Mouse (Mus musculus) fat pad, adult 2 months (tissue): ENCODE results near the gene Phox2b.

ENCODE experiments used
- DNase-seq: peaks from one replicate; pipeline ENCODE4 v3.0.0-alpha.2; 2011; ENCODE audit warnings: low read depth, low spot score; ENCODE audit errors: extremely low read depth

The Phox2b gene

DNA sequence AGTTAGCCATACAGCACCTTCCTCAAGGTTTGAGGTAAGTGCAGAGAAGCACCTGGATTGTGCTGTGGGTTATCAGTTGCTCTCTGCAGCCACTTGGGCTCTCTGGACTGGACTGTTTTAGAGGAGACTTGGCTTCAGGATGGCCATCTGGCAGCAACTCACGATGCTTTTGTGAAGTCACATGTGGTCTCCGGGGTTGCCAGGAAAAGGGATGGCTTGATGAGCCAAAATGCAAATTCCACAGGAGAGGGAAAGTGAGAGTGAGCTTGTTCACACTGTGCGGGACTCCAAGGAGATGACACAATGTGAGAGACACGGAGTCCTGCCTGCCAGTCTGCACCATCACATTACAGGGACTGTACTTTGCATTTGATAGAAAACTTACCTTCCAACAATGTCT lies 7.3 kb downstream of the Phox2b start:
- DNase-seq = no peak

DNA sequence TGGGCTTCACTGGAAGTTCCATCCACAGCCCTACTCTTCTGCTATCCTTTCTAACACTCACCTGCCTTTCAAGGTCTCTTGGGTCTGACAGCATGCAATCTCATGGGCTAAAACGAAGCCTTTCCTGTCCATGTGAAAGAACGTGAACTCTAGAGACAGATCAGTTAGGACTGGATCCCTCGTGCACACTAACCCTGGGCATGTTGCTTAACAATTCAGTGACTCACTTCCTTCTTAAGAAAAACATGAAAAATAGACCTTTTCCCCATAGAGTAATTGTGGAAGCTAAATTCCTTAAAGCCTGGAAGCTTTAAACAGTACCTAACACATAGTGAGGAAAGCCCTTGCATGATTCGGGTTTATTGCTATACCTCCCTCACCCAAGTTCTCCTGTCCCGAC lies 8.2 kb downstream of the Phox2b start:
- no peak for DNase-seq

DNA sequence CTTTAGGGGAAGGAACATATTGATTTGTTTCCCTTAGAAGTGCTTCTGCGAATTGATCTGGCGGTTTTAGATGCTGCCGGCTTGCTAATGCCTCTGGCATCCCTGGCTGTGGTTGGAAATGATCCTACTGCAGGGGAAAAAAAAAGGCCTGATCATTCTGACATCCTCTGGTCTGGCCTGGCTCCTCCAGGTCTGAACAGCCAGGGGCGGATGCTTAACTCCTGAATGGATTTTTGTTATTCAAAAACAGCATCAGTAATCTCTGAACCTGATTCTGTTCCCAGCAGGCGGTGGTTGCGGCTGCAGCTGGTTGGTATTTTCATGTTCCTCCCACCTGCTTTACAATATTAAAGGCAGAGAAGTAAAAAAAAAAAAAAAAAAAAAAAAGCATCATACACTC lies 16.0 kb downstream of the Phox2b start:
- no peak for DNase-seq

DNA sequence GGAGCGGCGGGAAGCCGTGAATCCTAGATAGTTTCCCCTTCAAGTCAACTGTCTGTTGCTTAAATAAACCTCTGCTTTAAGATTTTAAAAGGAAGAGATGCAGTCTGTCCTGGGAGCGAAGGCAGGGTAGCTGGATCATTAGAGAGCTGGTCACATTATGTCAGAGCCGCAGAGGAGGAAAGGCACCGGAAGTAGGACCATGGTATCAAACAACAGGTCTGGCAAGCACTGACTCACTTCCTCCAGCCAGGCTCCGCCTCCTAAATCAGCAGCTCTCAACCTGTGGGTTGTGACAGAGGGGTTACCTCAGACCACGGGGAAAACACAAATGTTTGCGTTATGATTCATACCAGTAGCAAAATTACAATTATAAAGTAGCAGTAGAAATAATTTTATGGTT lies 35.5 kb downstream of the Phox2b start:
- no peak for DNase-seq

DNA sequence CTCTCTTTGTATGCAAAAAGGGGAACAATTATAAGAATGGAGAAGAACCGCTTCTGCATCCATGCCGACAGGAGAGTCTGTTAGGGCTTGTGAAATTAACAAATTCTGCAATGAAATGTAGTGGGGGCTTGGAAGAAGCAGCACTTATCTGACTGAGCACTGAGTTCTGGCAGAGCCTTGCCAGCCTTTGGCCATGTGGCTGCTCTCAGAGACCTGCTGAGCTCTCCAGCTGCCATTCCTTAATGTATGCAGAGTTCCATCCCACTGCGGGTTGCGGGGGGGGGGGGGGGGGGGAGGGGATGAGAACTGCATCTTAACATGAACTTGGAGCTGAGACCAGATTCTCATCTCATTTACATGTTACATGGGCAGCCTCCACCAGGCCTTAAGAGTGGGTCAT lies 38.6 kb downstream of the Phox2b start:
- DNase-seq = no peak

DNA sequence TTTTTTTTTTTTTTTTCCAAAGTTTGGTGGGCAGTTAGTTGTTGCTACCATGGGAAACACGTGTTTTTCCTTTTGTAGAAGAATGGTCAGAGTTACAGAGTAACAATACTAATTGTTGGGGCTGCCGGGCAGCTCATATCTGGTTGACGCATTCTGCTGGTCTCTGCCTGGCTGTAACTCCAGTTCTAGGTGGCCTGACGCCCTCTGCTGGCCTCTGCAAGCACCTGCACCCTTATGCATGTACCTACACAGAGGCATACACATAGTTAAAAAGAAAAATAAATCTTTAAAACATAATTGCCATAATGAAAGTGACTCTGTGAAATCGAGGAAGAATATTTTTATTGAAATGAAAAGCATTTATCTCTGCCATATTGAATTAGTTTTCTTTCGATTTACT lies 41.3 kb downstream of the Phox2b start:
- no peak for DNase-seq

DNA sequence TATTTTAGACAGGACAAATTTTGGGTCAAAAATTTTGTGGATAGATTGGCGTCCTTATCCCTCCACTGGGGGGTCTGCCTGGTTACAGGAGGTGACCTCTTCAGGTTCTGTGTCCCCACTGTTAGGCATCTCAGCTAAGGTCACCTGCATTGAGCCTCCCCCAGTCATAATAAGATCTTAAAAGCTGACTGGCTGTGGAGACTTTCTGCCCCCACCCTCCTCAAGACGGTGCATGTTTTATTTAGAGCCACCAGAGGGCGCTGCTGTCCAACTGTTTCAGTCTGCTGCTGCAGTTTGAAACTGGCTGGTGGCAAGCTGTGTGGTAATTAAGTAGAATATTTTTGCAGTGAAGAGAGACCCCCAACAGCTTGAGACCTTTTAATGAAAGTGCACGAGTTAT lies 51.1 kb downstream of the Phox2b start:
- DNase-seq = no peak
